Mouse (Mus musculus): ENCODE data around the gene Zfp142.

DNA sequence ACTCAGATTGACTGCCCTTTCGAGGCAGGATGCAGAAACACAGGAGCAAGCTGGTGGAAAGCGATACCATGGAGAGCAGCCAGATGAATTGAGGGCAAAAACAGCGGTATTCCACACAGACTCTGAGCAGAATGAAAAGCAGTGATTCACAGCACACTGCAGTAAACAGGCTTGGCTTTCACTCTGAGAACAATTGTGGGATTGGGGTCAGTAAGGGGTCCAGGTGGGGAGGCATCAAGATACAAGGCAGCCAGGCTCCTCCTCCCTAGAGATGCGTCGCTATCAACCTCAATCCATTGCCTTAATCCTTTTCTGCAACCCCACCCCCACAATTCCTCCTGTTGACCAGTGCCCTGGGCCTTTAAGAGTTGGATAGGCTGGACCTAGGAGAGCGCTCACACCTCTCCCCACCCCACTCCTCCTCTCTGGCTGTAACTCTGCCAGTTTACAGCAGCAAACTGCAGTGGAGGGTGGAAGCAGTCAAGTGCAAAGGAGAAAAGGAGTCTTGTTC, 45.5 kb downstream of the Zfp142 start, which contains the start of gene Plcd4:
- TF ChIP-seq POLR2A (IDR thresholded peaks at IDR 0.05; ENCODE audit: low read depth, low read length) (no peak), CTCF (conservative IDR thresholded peaks at IDR 0.05; ENCODE audit: insufficient read depth, insufficient read length, low read depth, low read length) (no peak)

All from kidney, adult 2 months (tissue).